Mouse (Mus musculus) left cerebral cortex, postnatal 10 days (tissue): ENCODE measurements at regions not wholly inside any gene's neighbourhood (a gene's known extent, or its start where the extent isn't known, plus 50 kb on each side); places are given as distances from the start of the nearest gene placed in this dataset.

ENCODE experiments used
- DNase-seq, 2 experiments: peaks; one replicate each; pipeline ENCODE4 v3.0.0; 2021 to 2022; ENCODE audit warnings: low spot score in 2 of 2, mixed read lengths in 1 of 2; ENCODE audit errors: extremely low spot score in 1 of 2
- intact Hi-C: fragments of 180-260 bp; cut with DNase I; formaldehyde crosslinking; loops from one replicate; pipeline ENCODE4 v1.15.1; 2025

- intact Hi-C loops: no loop called here
- DNase-seq: no peak
Measured at GRCm38 (mm10) chr3:147479890-147480289, 627.7 kb downstream of the Ttll7 start.
